Mouse (Mus musculus) limb, embryonic 15.5 days (tissue): ENCODE results near the gene Alkbh2. TPM values are rescaled to one million over a fixed set of nuclear protein-coding genes. Genes with fewer than 3 reads are reported as not detected.

Experiments used
- ATAC-seq: fragments of 200-750 bp; cut with Nextera tagmentation; 2 replicates; pipeline ENCODE4 v1.8.0; 2017; ENCODE audit warnings: low read depth, moderate TSS enrichment; ENCODE audit not compliant: insufficient number of reproducible peaks, low FRiP score, low TSS enrichment
- H3K27ac ChIP-seq: fragments of 300-500 bp; sonication (generic); 2 replicates; pipeline ENCODE4 v1.5.1; 2015; ENCODE audit warnings: moderate library complexity, mild to moderate bottlenecking, inconsistent platforms
- H3K27me3 ChIP-seq: fragments of 300-500 bp; sonication (generic); 2 replicates; pipeline ENCODE4 v1.6.1; 2015; ENCODE audit warnings: inconsistent platforms
- H3K36me3 ChIP-seq: fragments of 300-500 bp; sonication (generic); 2 replicates; pipeline ENCODE4 v1.6.1; 2015; ENCODE audit warnings: inconsistent platforms
- H3K4me1 ChIP-seq: fragments of 300-500 bp; sonication (generic); 2 replicates; pipeline ENCODE4 v1.6.1; 2015; ENCODE audit warnings: inconsistent platforms
- H3K4me2 ChIP-seq: fragments of 300-500 bp; sonication (generic); 2 replicates; pipeline ENCODE4 v1.6.1; 2015; ENCODE audit warnings: mild to moderate bottlenecking, inconsistent platforms
- H3K4me3 ChIP-seq: fragments of 300-500 bp; sonication (generic); 2 replicates; pipeline ENCODE4 v1.5.1; 2015; ENCODE audit warnings: mild to moderate bottlenecking, inconsistent platforms
- H3K9ac ChIP-seq: fragments of 300-500 bp; sonication (generic); 2 replicates; pipeline ENCODE4 v1.6.1; 2015; ENCODE audit warnings: inconsistent platforms
- H3K9me3 ChIP-seq: fragments of 300-500 bp; sonication (generic); 2 replicates; pipeline ENCODE4 v1.6.1; 2016; ENCODE audit warnings: inconsistent platforms
- WGBS: fragments of 180-500 bp; shearing (Covaris S2); methylation state at CpG from one replicate; pipeline ENCODE4 v1.1.7; 2015; 5-methylcytosine and 5-hydroxymethylcytosine counted together
- polyA plus RNA-seq: library from polyadenylated mRNA; unstranded; fragments of >200 nt; fragmentation: Nextera tagmentation; extraction: Ambion mirVana; gene quantifications from 2 replicates; pipeline ENCODE4 v1.2.1, GENCODE M21; 2015

Gene Alkbh2
- polyA plus RNA-seq, 1 experiment from 2014 or later, result 10.0 TPM

GRCm38 (mm10) chr5:114137481-114138276 lies 9.7 kb upstream of the Alkbh2 start:
- no peak overlapping the region for H3K4me2 ChIP-seq
- no peaks in the 10 kb centered on the region for H3K36me3 ChIP-seq
- WGBS, result 75% methylated on average over 15 of the region's 15 CpGs
- H3K4me1 ChIP-seq, result peaks cover 38% of the 10 kb centered on the region
- no peaks in the 10 kb centered on the region for H3K27me3 ChIP-seq
- H3K4me3 ChIP-seq, result no peak overlapping the region
- no peaks in the 10 kb centered on the region for H3K9me3 ChIP-seq
- H3K27ac ChIP-seq, result peak overlapping the region; percentile 24; the same call in 1 of the 2 replicates
- no peak for ATAC-seq
- no peak overlapping the region for H3K9ac ChIP-seq

- Histone ChIP-seq H3K27ac (no peak overlapping the region), H3K4me2 (no peak overlapping the region), H3K4me3 (no peak overlapping the region), H3K9me3 (no peaks in the 10 kb centered on the region), H3K4me1 (peaks cover 53% of the 10 kb centered on the region), H3K36me3 (no peaks in the 10 kb centered on the region), H3K27me3 (no peaks in the 10 kb centered on the region), H3K9ac (no peak overlapping the region)
- WGBS, result 88% methylated on average over 10 of the region's 10 CpGs
- ATAC-seq, result no peak
These were observed 7.5 kb upstream of the Alkbh2 start for GRCm38 (mm10) chr5:114135516-114135915.

- H3K4me2 ChIP-seq, result no peak overlapping the region
- H3K27me3 ChIP-seq, result no peaks in the 10 kb centered on the region
- peaks cover 46% of the 10 kb centered on the region for H3K4me1 ChIP-seq
- H3K4me3 ChIP-seq, result no peak overlapping the region
- no peaks in the 10 kb centered on the region for H3K9me3 ChIP-seq
- no peak for ATAC-seq
- H3K9ac ChIP-seq, result no peak overlapping the region
- H3K27ac ChIP-seq, result no peak overlapping the region
- H3K36me3 ChIP-seq, result no peaks in the 10 kb centered on the region
- WGBS, result 58% methylated on average over 6 of the region's 6 CpGs
These were observed 6.1 kb upstream of the Alkbh2 start for GRCm38 (mm10) chr5:114134091-114134534.

DNA sequence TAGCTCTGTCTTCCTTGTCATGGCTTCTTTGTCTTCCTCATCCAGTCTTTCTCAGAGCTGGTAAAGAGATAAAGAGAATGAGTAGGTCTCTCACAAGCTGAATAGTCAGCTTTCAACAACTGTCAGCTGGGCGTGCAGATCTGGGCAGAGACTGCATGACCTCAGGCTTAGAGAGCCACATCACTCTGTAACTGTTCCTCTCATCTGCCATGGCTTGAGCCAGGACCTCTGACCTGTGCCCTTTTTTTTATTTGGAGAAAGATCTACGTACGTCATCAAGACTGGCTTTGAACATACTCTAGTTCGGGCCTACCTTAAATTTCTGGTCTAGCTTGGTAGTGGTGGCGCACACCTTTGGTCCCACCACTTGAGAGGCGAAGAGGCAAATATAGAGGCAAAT lies 4.8 kb upstream of the Alkbh2 start:
- Histone ChIP-seq H3K27me3 (no peaks in the 10 kb centered on the region), H3K4me2 (no peak overlapping the region), H3K27ac (no peak overlapping the region), H3K9me3 (no peaks in the 10 kb centered on the region), H3K4me1 (peaks cover 34% of the 10 kb centered on the region), H3K36me3 (no peaks in the 10 kb centered on the region), H3K9ac (no peak overlapping the region), H3K4me3 (no peak overlapping the region)
- ATAC-seq, result no peak
- 86% methylated on average over 6 of the region's 6 CpGs for WGBS

- Histone ChIP-seq H3K4me1 (peaks cover 31% of the 10 kb centered on the region), H3K27ac (peak overlapping the region; percentile 76), H3K4me2 (peak overlapping the region; percentile 99), H3K4me3 (peak overlapping the region; percentile 83), H3K36me3 (no peaks in the 10 kb centered on the region), H3K9ac (peak overlapping the region; percentile 46), H3K9me3 (no peaks in the 10 kb centered on the region), H3K27me3 (no peaks in the 10 kb centered on the region)
- ATAC-seq, result no peak
- 0% methylated on average over 15 of the region's 15 CpGs for WGBS
These were observed 3.5 kb upstream of the Alkbh2 start for GRCm38 (mm10) chr5:114131521-114131840.

- H3K36me3 ChIP-seq, result 0 out of 2 replicates have a peak, but pooled peaks cover under 1% of the 10 kb centered on the region
- peak overlapping the region; percentile 76 for H3K27ac ChIP-seq
- ATAC-seq, result peak; percentile 97
- WGBS, result under 1% methylated on average over 87 of the region's 87 CpGs
- no peaks in the 10 kb centered on the region for H3K9me3 ChIP-seq
- peak overlapping the region; percentile 99 for H3K4me2 ChIP-seq
- H3K27me3 ChIP-seq, result no peaks in the 10 kb centered on the region
- peak overlapping the region; percentile 54 for H3K9ac ChIP-seq
- H3K4me1 ChIP-seq, result peaks cover 31% of the 10 kb centered on the region
- H3K4me3 ChIP-seq, result peak overlapping the region; percentile 83
These were observed 2.9 kb upstream of the Alkbh2 start for GRCm38 (mm10) chr5:114130698-114131520.

DNA sequence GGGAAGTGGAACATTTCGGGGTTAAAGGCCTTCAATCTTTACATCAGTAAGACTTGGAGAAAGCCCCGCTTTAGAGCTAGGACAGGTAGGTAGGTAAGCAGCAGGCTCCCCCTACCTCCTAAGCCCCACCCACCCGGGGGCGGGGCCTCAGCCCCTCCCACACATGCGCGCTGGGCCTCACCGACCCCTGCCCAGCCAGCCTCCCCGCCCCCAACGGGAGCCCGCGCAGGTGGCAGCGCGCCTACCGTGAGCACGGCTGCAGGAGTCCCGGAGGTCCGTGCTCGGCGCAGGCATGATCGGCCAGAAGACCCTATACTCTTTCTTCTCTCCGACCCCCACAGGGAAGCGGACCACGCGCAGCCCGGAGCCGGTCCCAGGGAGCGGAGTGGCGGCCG lies 2.2 kb upstream of the Alkbh2 start, which contains the start of gene Ung:
Gene Ung (plus strand): TSS at position 176 of the 395 bp plus-strand sequence.
- Histone ChIP-seq H3K36me3 (peaks cover 7% of the 10 kb centered on the region), H3K27ac (peak within 1 kb of the TSS; percentile 76), H3K4me1 (peaks cover 31% of the 10 kb centered on the region), H3K27me3 (no peaks in the 10 kb centered on the region), H3K4me3 (peak within 1 kb of the TSS; percentile 83), H3K9me3 (no peaks in the 10 kb centered on the region), H3K4me2 (peak within 1 kb of the TSS; percentile 99), H3K9ac (peak within 1 kb of the TSS; percentile 54)
- 1% methylated on average over 29 of the region's 29 CpGs for WGBS
- ATAC-seq, result no peak

GRCm38 (mm10) chr5:114129550-114130210 lies 1.7 kb upstream of the Alkbh2 start:
- peak overlapping the region; percentile 83 for H3K4me3 ChIP-seq
- 0 out of 2 replicates have a peak overlapping the region, but pooled peaks have one; percentile 54 for H3K9ac ChIP-seq
- H3K36me3 ChIP-seq, result peaks cover 11% of the 10 kb centered on the region
- ATAC-seq, result no peak
- peak overlapping the region; percentile 99 for H3K4me2 ChIP-seq
- peaks cover 31% of the 10 kb centered on the region for H3K4me1 ChIP-seq
- no peaks in the 10 kb centered on the region for H3K27me3 ChIP-seq
- no peaks in the 10 kb centered on the region for H3K9me3 ChIP-seq
- WGBS, result 74% methylated on average over 15 of the region's 15 CpGs
- H3K27ac ChIP-seq, result no peak overlapping the region

DNA sequence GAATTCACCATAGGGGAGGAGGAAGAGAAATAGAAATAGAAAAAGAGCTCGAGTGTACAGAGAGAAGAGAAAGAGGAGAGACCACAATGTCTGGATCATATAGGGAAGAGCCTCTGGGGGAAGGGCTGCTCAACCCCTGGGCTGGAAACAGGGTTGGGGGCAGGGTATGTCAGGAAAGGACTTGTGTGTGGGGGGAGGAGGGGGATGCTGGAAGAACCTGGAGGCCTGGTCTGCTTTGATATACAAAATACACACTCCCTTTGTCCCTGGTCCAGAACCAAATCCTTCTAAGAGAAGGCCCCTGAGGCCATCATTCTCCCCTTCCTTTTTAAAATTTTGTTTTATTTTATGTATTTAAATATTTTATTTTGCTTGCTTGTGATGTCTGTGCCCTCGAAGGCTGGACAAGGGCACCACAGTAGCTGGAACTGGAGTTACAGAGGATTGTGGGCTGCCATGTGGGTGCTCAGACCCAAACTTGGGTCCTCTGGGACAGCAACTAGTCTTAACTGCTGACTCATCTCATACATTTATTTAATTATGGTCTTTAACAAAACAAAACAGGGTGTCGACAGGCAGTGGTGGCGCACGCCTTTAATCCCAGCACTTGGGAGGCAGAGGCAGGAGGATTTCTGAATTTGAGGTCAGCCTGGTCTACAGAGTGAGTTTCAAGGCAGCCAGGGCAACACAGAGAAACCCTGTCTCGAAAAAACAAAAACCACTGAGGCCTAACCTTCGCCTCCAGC lies 1.3 kb downstream of the Alkbh2 start:
- Histone ChIP-seq H3K4me3 (peak overlapping the region; percentile 70; the same call in 1 of the 2 replicates), H3K4me2 (peak overlapping the region; percentile 94; the same call in 1 of the 2 replicates), H3K9ac (no peak overlapping the region), H3K27ac (0 out of 2 replicates have a peak overlapping the region, but pooled peaks have one; percentile 91), H3K9me3 (no peaks in the 10 kb centered on the region), H3K27me3 (no peaks in the 10 kb centered on the region), H3K4me1 (peaks cover 15% of the 10 kb centered on the region), H3K36me3 (peaks cover 39% of the 10 kb centered on the region)
- ATAC-seq, result no peak
- WGBS, result 87% methylated on average over 7 of the region's 7 CpGs

GRCm38 (mm10) chr5:114126008-114126407 lies 2.0 kb downstream of the Alkbh2 start:
- no peak for ATAC-seq
- Histone ChIP-seq H3K36me3 (peaks cover 46% of the 10 kb centered on the region), H3K4me2 (no peak overlapping the region), H3K4me3 (no peak overlapping the region), H3K9me3 (no peaks in the 10 kb centered on the region), H3K27ac (no peak overlapping the region), H3K4me1 (peaks cover 10% of the 10 kb centered on the region; the same call in 1 of the 2 replicates), H3K9ac (no peak overlapping the region), H3K27me3 (no peaks in the 10 kb centered on the region)
- WGBS, result 94% methylated on average over 3 of the region's 3 CpGs

DNA sequence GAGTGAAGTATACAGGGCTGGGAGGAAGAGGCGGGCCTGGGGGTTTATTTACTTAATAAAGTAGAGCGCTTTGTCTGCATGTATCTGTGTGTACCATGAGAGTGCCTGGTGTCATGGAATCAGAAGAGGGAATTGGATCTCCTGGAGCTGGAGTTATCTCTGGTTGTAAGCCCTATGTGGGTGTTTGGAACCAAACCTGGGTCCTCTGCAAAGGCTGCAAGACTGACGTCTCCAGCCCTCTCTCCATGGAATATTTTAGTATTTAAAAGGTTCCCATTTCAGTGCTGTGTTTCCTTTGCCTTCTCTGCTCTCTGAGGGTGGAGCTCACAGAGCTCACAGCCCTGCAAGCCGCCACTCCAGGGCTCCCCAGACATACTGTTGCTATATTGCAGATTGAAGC lies 8.2 kb downstream of the Alkbh2 start:
- no peaks in the 10 kb centered on the region for H3K4me1 ChIP-seq
- no peak for ATAC-seq
- peaks cover 89% of the 10 kb centered on the region for H3K36me3 ChIP-seq
- no peaks in the 10 kb centered on the region for H3K27me3 ChIP-seq
- 66% methylated on average over 4 of the region's 4 CpGs for WGBS
- H3K27ac ChIP-seq, result no peak overlapping the region
- no peak overlapping the region for H3K9ac ChIP-seq
- H3K9me3 ChIP-seq, result no peaks in the 10 kb centered on the region
- H3K4me2 ChIP-seq, result no peak overlapping the region
- no peak overlapping the region for H3K4me3 ChIP-seq
